Mouse (Mus musculus) heart, embryonic 15.5 days (tissue): ENCODE results near the gene Ces3a. TPM values are rescaled to one million over a fixed set of nuclear protein-coding genes. Genes with fewer than 3 reads are reported as not detected.
"Not testable (repeated sequence)": the region's sequence is repeated elsewhere in the genome, so short reads cannot be mapped to it uniquely, and the experiment has no call there.

ENCODE experiments used
- ATAC-seq: fragments of 200-750 bp; cut with Nextera tagmentation; replicated peaks from 2 replicates; pipeline ENCODE4 v1.8.0; 2017; ENCODE audit warnings: low read depth, moderate TSS enrichment; ENCODE audit not compliant: insufficient number of reproducible peaks, insufficient read depth, low FRiP score
- H3K27ac ChIP-seq: fragments of 300-500 bp; sonication (generic); 2 replicates; pipeline ENCODE4 v1.5.1; 2015; ENCODE audit warnings: mild to moderate bottlenecking, inconsistent platforms
- H3K27me3 ChIP-seq: fragments of 300-500 bp; sonication (generic); 2 replicates; pipeline ENCODE4 v1.6.1; 2015; ENCODE audit warnings: inconsistent platforms
- H3K36me3 ChIP-seq: fragments of 300-500 bp; sonication (generic); 2 replicates; pipeline ENCODE4 v1.6.1; 2015; ENCODE audit warnings: mild to moderate bottlenecking, inconsistent platforms
- H3K4me1 ChIP-seq: fragments of 300-500 bp; sonication (generic); replicated peaks from 2 replicates; pipeline ENCODE4 v1.6.1; 2015; ENCODE audit warnings: inconsistent platforms
- H3K4me2 ChIP-seq: fragments of 300-500 bp; sonication (generic); 2 replicates; pipeline ENCODE4 v1.6.1; 2015; ENCODE audit warnings: inconsistent platforms, mild to moderate bottlenecking, moderate library complexity
- H3K4me3 ChIP-seq: fragments of 300-500 bp; sonication (generic); 2 replicates; pipeline ENCODE4 v1.5.1; 2015; ENCODE audit warnings: mild to moderate bottlenecking, inconsistent platforms
- H3K9ac ChIP-seq: fragments of 300-500 bp; sonication (generic); 2 replicates; pipeline ENCODE4 v1.6.1; 2015; ENCODE audit warnings: mild to moderate bottlenecking, inconsistent platforms
- H3K9me3 ChIP-seq: fragments of 300-500 bp; sonication (generic); replicated peaks from 2 replicates; pipeline ENCODE4 v1.6.1; 2016; ENCODE audit warnings: inconsistent platforms
- WGBS: fragments of 180-500 bp; shearing (Covaris S2); methylation state at CpG from one replicate; pipeline ENCODE4 v1.1.7; 2015; ENCODE audit warnings: mixed read lengths; 5-methylcytosine and 5-hydroxymethylcytosine counted together
- polyA plus RNA-seq: library from polyadenylated mRNA; unstranded; fragments of >200 nt; fragmentation: Nextera tagmentation; extraction: Ambion mirVana; gene quantifications from 2 replicates; pipeline ENCODE4 v1.2.1, GENCODE M21; 2015

Ces3a gene
- polyA plus RNA-seq, 1 experiment from 2014 or later = not detected

DNA sequence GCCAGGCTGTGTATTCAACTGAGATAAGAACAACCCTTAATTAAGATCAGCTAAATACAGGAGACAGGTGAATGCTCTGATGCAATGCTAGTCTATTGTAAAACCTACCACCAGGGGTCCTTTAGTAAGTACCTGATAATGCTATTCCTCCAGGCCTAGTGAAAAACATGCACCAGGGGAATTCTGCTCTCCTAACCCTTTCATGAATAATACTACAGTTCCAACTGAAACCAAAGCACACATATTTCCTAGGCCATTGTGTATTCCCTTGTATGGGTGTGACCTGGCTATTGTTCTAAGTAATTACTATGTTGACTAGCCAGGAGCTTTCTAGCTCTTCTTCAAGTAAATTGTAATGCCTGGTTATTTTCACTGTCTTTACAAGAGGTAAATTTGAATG is 11.7 kb downstream of the Ces3a start:
- no peak overlapping the region for H3K9ac ChIP-seq
- H3K27ac ChIP-seq = no peak overlapping the region
- no peak overlapping the region for H3K4me2 ChIP-seq
- no peaks in the 10 kb centered on the region for H3K27me3 ChIP-seq
- ATAC-seq = no peak
- H3K4me3 ChIP-seq = no peak overlapping the region
- H3K36me3 ChIP-seq = no peaks in the 10 kb centered on the region
- no peaks in the 10 kb centered on the region for H3K4me1 ChIP-seq
- H3K9me3 ChIP-seq = no peaks in the 10 kb centered on the region

DNA sequence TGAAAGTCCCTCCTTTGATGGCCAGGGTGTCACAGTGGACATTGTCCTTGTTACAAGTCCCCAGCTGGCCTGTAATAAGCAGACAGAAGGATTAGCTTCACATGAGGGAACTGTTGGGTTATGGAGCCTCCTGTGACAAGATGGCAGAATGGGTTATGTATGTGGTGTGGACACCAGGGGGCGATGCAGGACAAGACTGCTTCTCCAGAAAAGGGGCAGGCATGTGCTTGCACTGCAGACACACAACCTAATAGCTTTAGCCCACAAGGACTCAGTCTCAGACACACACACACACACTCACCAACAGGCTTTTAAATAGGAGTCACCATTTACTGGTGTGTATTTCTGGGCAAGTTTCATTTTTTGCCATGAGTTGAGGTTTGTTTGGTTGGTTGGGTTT is 18.4 kb downstream of the Ces3a start:
- Histone ChIP-seq H3K4me2 (no peak overlapping the region), H3K36me3 (no peaks in the 10 kb centered on the region), H3K9ac (no peak overlapping the region), H3K4me1 (no peaks in the 10 kb centered on the region), H3K27ac (no peak overlapping the region), H3K4me3 (no peak overlapping the region), H3K9me3 (no peaks in the 10 kb centered on the region), H3K27me3 (no peaks in the 10 kb centered on the region)
- no peak for ATAC-seq
- 0% methylated on average over 1 of the region's 1 CpGs for WGBS

DNA sequence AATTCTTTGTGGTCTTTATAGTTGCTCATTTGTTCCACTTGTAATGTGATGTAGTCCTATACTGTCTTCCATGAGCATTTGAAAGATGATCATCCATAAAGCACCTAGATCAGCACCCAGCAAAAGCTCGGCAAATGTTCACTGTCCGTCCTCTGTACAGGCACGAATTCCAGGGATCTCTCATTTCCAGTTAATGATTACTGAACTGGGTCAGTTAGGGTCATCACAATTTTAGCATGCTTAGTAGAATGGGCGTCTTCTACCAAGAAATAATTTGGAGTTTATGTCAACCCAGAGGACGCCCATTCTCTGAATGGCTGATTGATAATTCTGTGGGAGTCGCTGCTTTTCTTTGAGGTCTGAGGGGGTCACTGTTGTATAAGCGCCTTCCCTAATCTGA is 19.5 kb downstream of the Ces3a start:
- H3K4me2 ChIP-seq, H3K27ac ChIP-seq, H3K4me3 ChIP-seq, H3K36me3 ChIP-seq, ATAC-seq, H3K9me3 ChIP-seq, H3K4me1 ChIP-seq, H3K27me3 ChIP-seq, H3K9ac ChIP-seq: not testable (repeated sequence)
- WGBS = 60% methylated on average over 7 of the region's 7 CpGs

DNA sequence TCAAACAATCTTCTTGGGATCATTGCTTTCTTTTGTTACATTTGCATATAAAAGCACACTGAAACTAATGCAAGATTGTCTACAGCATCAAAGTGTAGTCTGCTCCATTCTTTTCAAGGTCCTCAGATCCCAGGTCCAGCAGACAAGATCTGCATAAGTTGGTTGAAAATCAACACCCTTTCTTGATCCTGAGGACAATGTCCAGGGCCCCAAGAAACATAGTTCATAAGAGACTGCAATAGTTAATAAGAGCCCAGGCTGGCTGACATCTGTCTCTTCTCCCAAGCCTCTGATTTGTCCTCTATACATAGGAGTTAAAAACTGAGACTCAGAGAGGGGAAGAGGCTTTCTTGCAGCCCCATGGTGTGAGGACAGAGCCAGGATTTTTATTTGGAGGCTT is 20.6 kb downstream of the Ces3a start:
- Histone ChIP-seq H3K4me3 (no peak overlapping the region), H3K27me3 (no peaks in the 10 kb centered on the region), H3K9me3 (no peaks in the 10 kb centered on the region), H3K4me1 (no peaks in the 10 kb centered on the region), H3K36me3 (no peaks in the 10 kb centered on the region), H3K4me2 (no peak overlapping the region), H3K27ac (no peak overlapping the region), H3K9ac (no peak overlapping the region)
- ATAC-seq = no peak

DNA sequence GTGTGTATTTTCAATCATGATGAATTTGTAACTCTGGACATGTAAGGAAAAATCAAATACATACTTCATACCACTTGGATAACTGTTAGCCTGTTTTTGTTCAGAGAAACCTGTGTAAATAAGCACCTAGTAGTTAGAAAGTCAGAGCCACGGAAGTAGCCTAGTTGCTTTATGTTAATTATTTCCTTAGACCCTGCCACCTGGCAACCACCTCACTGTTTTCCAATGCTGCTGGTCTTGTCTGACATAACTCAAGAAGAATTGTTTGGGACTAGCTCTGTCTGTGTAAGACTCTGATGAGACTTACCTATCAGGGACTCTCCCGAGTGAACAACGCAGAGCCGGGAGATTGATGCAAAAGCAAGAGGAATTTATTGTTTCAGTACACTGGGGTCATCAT is 28.2 kb downstream of the Ces3a start:
- 90% methylated on average over 4 of the region's 4 CpGs for WGBS
- no peak for ATAC-seq

DNA sequence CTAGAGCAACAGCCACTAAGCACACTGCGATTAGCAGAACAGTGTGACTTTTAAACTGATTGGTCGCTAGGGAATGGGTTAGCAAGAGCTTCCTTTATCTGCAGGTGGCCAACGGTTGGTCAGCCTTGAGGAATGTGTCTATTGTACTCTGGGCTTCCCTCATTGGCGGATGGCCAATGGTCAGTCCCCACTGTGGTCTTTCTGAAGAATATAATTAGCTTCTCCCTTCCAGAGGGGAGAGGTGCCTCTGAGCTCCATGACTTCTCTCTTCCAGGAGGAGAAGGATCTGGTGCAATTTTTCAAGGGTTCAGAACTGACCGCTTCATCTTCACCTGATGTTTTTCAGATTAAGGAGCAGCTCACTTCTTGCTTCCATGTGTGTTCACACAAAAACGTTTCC is 28.7 kb downstream of the Ces3a start:
- Histone ChIP-seq H3K9me3 (no peaks in the 10 kb centered on the region), H3K4me2 (no peak overlapping the region), H3K9ac (no peak overlapping the region), H3K4me1 (no peaks in the 10 kb centered on the region), H3K27ac (no peak overlapping the region), H3K27me3 (no peaks in the 10 kb centered on the region), H3K4me3 (no peak overlapping the region), H3K36me3 (no peaks in the 10 kb centered on the region)
- WGBS = 62% methylated on average over 6 of the region's 6 CpGs
- no peak for ATAC-seq

More for the DNA sequence above, 28.2 kb downstream of the Ces3a start:
- Histone ChIP-seq H3K27me3 (no peaks in the 10 kb centered on the region), H3K4me2 (no peak overlapping the region), H3K27ac (no peak overlapping the region), H3K4me3 (no peak overlapping the region), H3K9ac (no peak overlapping the region), H3K36me3 (no peaks in the 10 kb centered on the region), H3K4me1 (no peaks in the 10 kb centered on the region), H3K9me3 (no peaks in the 10 kb centered on the region)

DNA sequence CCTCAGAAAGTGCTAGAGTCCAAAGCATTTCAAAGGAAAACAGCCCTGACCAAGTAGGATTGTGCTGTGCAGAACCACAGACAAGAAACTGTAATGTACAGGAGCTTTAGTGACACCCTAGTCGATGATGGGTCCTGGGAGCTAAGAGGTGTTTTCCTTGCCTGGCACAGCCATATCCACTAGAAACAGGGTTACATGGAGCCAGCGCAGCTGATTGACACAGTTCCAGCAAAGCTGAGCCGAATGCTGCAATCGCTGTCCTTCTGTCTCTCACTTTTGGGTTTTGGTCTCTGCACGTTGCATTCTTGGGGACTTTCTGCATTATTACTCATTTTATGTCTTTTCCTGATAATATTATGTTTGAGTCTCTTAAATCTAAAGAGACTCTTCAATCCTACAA is 30.2 kb downstream of the Ces3a start:
- Histone ChIP-seq H3K27ac (no peak overlapping the region), H3K4me3 (no peak overlapping the region), H3K4me1 (peaks cover 6% of the 10 kb centered on the region), H3K27me3 (no peaks in the 10 kb centered on the region), H3K36me3 (no peaks in the 10 kb centered on the region), H3K9ac (no peak overlapping the region), H3K9me3 (no peaks in the 10 kb centered on the region), H3K4me2 (no peak overlapping the region)
- no peak for ATAC-seq
- 80% methylated on average over 5 of the region's 5 CpGs for WGBS

DNA sequence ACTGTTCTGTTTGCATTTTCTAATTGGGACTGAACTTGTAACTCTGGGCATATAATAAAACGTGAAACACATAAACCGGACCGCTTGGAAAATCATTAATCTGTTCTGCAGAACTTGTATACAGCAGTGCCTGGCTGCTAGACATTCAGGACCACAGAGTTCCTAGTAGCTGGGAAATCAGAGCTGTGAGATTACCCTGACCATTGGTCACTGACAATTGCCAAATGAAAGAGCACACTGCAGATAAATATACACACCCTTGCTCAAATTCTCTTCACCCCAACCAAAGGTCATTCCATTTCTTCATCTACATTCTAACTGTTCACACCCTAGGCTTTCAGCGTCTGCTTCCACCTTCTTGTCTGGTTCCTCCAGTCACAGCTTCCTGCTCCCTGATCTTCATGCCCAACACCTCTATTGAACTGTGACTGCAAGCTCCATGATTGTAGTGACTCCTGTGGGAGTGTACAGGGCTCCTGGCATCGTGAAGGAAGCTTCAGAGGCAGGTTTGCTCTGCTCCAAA is 32.5 kb downstream of the Ces3a start:
- H3K9me3 ChIP-seq = no peaks in the 10 kb centered on the region
- H3K4me1 ChIP-seq = peaks cover 6% of the 10 kb centered on the region
- 72% methylated on average over 5 of the region's 5 CpGs for WGBS
- H3K36me3 ChIP-seq = no peaks in the 10 kb centered on the region
- H3K4me3 ChIP-seq = no peak overlapping the region
- H3K27me3 ChIP-seq = no peaks in the 10 kb centered on the region
- no peak overlapping the region for H3K9ac ChIP-seq
- no peak overlapping the region for H3K27ac ChIP-seq
- no peak overlapping the region for H3K4me2 ChIP-seq
- ATAC-seq = no peak

DNA sequence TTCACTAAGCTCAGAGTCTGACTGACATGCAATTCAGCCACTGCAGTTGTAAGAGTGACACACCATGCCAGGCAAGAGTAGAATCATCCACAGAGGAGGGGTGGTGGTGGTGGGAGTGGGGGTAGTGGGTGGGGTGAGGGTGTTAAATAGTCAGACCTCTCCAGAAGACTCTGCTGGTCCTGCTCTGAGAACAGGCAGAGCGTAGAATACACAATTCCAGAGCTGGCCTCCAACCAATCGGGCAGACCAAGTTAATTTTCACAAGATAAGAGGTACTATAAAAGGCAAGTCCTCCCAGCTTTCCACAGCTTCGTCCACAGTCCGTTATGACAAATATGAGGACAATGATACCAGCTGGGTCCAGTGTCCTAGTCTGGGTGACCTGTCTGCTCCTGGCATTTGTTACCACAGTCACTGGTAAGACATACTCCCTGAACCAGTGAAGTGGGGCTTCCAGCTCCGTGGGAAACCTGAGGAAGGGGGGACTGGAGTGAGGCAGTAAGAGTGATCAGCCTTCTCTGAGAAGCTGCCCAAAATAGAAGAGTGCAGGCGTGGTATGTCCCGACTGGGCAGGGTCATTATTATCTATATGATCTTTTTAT is 35.1 kb downstream of the Ces3a start, which contains the start of gene Ces3b:
TSS of gene Ces3b (plus strand) at position 305 of the 602 bp plus-strand sequence.
- Histone ChIP-seq H3K9ac (no peak within 1 kb of the TSS), H3K27ac (peak within 1 kb of the TSS; percentile 72), H3K4me3 (no peak within 1 kb of the TSS), H3K27me3 (no peaks in the 10 kb centered on the region), H3K36me3 (no peaks in the 10 kb centered on the region), H3K4me2 (peak within 1 kb of the TSS; percentile 47), H3K4me1 (peaks cover 6% of the 10 kb centered on the region), H3K9me3 (no peaks in the 10 kb centered on the region)
- WGBS = 30% methylated on average over 7 of the region's 7 CpGs
- peak; percentile 69; the same call in 1 of the 2 replicates for ATAC-seq

DNA sequence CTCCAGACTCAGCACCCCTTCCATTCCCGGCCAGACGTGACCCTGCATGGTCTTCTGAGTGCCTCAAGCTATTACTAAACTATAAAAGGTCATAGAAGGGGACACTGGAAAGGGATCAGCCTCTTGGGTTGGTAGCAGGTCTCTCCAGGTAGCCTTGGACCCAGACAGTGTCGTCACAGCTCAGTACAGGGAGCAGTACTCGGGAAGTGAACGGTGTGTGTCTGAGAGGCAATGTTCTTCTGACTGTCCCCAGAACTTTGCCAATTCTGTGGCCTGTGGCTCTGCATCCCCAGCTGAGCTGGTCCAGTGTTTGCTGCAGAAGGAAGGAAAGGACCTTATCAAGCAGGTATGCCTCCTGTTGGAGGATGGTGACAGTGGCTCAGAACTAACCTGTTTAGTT is 39.8 kb downstream of the Ces3a start:
- H3K4me2 ChIP-seq, H3K27ac ChIP-seq, H3K4me3 ChIP-seq, H3K27me3 ChIP-seq, H3K36me3 ChIP-seq, H3K9me3 ChIP-seq, H3K9ac ChIP-seq, ATAC-seq, H3K4me1 ChIP-seq: not testable (repeated sequence)
- 75% methylated on average over 5 of the region's 5 CpGs for whole genome bisulfite sequencing

DNA sequence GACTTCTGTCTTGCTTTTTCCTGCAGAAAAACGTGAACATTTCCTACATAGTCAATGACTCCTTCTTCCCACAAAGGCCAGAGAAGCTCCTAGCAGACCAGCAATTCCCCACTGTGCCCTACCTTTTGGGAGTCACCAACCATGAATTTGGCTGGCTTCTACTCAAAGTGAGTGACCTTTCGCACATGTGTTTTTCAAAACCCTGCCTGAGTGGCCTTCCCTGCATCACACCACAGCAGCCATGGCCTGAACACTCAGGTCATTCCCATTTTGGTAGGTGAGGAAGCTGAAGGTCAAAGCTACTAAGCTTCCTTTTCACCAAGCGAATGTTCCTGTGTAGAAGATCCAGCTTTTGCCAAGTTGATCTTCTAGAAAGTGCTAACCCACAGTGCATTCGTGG is 40.2 kb downstream of the Ces3a start:
- no peak overlapping the region for H3K4me2 ChIP-seq

DNA sequence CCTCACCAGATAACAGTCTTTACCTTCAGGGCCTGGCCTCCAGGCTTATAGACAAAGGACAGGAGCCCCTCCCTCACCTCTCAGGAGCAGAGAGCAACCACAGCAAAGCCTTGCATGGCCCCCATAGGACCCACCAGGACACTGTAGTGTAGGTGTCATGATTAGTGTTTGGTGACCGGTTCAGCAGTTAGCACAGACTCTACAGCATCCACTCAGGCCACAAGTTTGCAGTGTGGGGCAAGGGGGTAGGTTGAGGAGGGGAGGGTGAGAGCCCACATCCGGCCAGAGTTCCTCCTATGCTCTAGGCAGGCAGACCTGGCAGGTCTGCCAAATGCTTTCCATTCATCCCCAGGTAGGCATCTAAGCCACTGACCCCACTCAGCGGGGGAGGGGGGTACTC is 45.6 kb downstream of the Ces3a start:
- H3K4me2 ChIP-seq = no peak overlapping the region

More for the DNA sequence above, 40.2 kb downstream of the Ces3a start:
- H3K4me3 ChIP-seq = no peak overlapping the region
- H3K27ac ChIP-seq = no peak overlapping the region
- H3K4me1 ChIP-seq = no peaks in the 10 kb centered on the region
- H3K9ac ChIP-seq = no peak overlapping the region
- H3K36me3 ChIP-seq = no peaks in the 10 kb centered on the region
- WGBS = 61% methylated on average over 4 of the region's 4 CpGs
- no peaks in the 10 kb centered on the region for H3K27me3 ChIP-seq
- ATAC-seq = no peak
- no peaks in the 10 kb centered on the region for H3K9me3 ChIP-seq

More for the DNA sequence above, 45.6 kb downstream of the Ces3a start:
- Histone ChIP-seq H3K9ac (no peak overlapping the region), H3K27me3 (no peaks in the 10 kb centered on the region), H3K4me3 (no peak overlapping the region), H3K4me1 (no peaks in the 10 kb centered on the region), H3K27ac (no peak overlapping the region), H3K36me3 (no peaks in the 10 kb centered on the region), H3K9me3 (no peaks in the 10 kb centered on the region)
- ATAC-seq = no peak
- 81% methylated on average over 3 of the region's 3 CpGs for WGBS
